Mouse (Mus musculus) C2C12 (cell line): ENCODE measurements at regions not wholly inside any gene's neighbourhood (a gene's known extent, or its start where the extent isn't known, plus 50 kb on each side); places are given as distances from the start of the nearest gene placed in this dataset.

ENCODE experiments used
- CEBPB ChIP-seq: IDR thresholded peaks from one replicate; pipeline ENCODE4 v1.6.1; 2011; ENCODE audit warnings: low read depth, mild to moderate bottlenecking, control low read depth, moderate library complexity
- CTCF ChIP-seq: IDR thresholded peaks from one replicate; pipeline ENCODE4 v1.5.1; 2011; ENCODE audit not compliant: control insufficient read depth, insufficient read depth, insufficient read length
- MYOD1 ChIP-seq: IDR thresholded peaks from one replicate; pipeline ENCODE4 v1.6.1; 2011; ENCODE audit warnings: low read depth; ENCODE audit not compliant: control insufficient read depth, insufficient read length
- USF1 ChIP-seq: IDR thresholded peaks from one replicate; pipeline ENCODE4 v1.6.1; 2011; ENCODE audit warnings: low read depth, mild to moderate bottlenecking, control low read depth, moderate library complexity

DNA sequence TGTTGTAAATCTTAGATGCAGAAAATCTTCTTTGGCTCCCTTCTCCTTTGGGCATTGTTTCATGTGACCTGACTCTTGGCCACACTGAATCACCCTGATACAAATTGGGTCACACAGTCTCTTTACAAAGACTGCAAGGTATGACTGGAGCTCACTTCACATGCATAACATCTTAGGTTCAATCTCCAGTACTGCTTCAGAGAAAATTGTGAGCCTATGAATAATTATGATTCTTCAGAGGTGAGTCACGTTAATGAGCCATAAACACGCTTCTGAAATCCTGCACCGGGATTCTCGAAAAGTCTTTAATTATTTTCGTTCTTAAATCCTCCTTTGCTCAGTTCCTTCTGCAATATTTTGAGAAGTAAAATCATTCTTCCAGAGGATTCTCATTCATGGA, 307.7 kb downstream of the Lmo7 start:
- TF ChIP-seq CTCF (no peak), USF1 (no peak), MYOD1 (no peak), CEBPB (no peak)
